ENCODE assay signal across 30 mouse cellular contexts in genomic region chr3:105375383-105375782, GRCm38 (mm10).
DNase-seq lines count a peak whose midpoint lies in the region; ATAC-seq and TF ChIP-seq lines count a peak whose summit lies in the region.
"Had no signal": no experiment of that assay in that cellular context is flagged by ENCODE, and none has a peak within 500 bp of the region (broad histone marks: within the 10 kb centered on the region; RNA-seq: fewer than 3 reads in every experiment).

No protein-coding gene starts in this region.

- intact Hi-C loops in heart, postnatal 14 days (cut with DNase I), result no loop called here

- ATAC-seq in heart, embryonic 13.5 days (ENCODE audit: extremely low read depth, insufficient number of reproducible peaks, low FRiP score, low TSS enrichment), result 0 out of 2 replicates have a peak, but pooled peaks have one; percentile 45
- ATAC-seq in hindbrain, postnatal 0 days, result no peak
- ATAC-seq: forebrain, embryonic 14.5 days; midbrain, embryonic 16.5 days; Patski had no signal

- H3K27me3 ChIP-seq in heart, embryonic 13.5 days (replicated peaks), result no peaks in the 10 kb centered on the region
- no peaks in the 10 kb centered on the region for H3K27me3 ChIP-seq in hindbrain, postnatal 0 days (ENCODE audit: insufficient read depth, low read length)
- H3K27me3 ChIP-seq: embryonic facial prominence, embryonic 12.5 days; kidney, embryonic 15.5 days; limb, embryonic 15.5 days; neural tube, embryonic 13.5 days; Patski had no signal

- peak overlapping the region; percentile 13; the same call in 1 of the 2 replicates for H3K4me3 ChIP-seq in layer of hippocampus, adult 2 months
- peak overlapping the region; percentile 41 for H3K4me3 ChIP-seq in heart, embryonic 13.5 days
- H3K4me3 ChIP-seq in hindbrain, postnatal 0 days (ENCODE audit: low read length), result no peak overlapping the region
- H3K4me3 ChIP-seq: embryonic facial prominence, embryonic 12.5 days; kidney, embryonic 15.5 days; limb, embryonic 10.5 days; limb, embryonic 15.5 days; midbrain, embryonic 10.5 days; myocyte; neural tube, embryonic 13.5 days had no signal

- peaks cover 31% of the 10 kb centered on the region for H3K4me1 ChIP-seq in heart, embryonic 13.5 days
- no peaks in the 10 kb centered on the region; the same call in 1 of the 2 replicates for H3K4me1 ChIP-seq in hindbrain, postnatal 0 days (ENCODE audit: insufficient read depth, low read length)
- H3K4me1 ChIP-seq: limb, embryonic 15.5 days had no signal

- peak overlapping the region; percentile 68 for H3K27ac ChIP-seq in layer of hippocampus, adult 2 months
- H3K27ac ChIP-seq in heart, embryonic 13.5 days (replicated peaks), result peak overlapping the region; percentile 86
- H3K27ac ChIP-seq in hindbrain, postnatal 0 days, result no peak overlapping the region
- H3K27ac ChIP-seq: embryonic facial prominence, embryonic 12.5 days; hindbrain, embryonic 14.5 days; kidney, embryonic 15.5 days; limb, embryonic 10.5 days; limb, embryonic 15.5 days; liver, embryonic 14.5 days; midbrain, embryonic 10.5 days; neural tube, embryonic 13.5 days had no signal

- 35% methylated on average over 5 of the region's 5 CpGs for WGBS in heart, embryonic 13.5 days
- 72% methylated on average over 5 of the region's 5 CpGs for WGBS in hindbrain, postnatal 0 days

- H3K4me2 ChIP-seq in heart, embryonic 13.5 days, result peak overlapping the region; percentile 65
- no peak overlapping the region for H3K4me2 ChIP-seq in hindbrain, postnatal 0 days (ENCODE audit: low read depth, low read length)
- H3K4me2 ChIP-seq: embryonic facial prominence, embryonic 12.5 days; hindbrain, embryonic 14.5 days; kidney, embryonic 15.5 days; limb, embryonic 15.5 days; neural tube, embryonic 13.5 days had no signal

- H3K36me3 ChIP-seq in heart, embryonic 13.5 days, result no peaks in the 10 kb centered on the region
- no peaks in the 10 kb centered on the region for H3K36me3 ChIP-seq in hindbrain, postnatal 0 days (ENCODE audit: insufficient read depth, low read length)
- H3K36me3 ChIP-seq: embryonic facial prominence, embryonic 12.5 days; kidney, embryonic 15.5 days; limb, embryonic 10.5 days; limb, embryonic 15.5 days; midbrain, embryonic 10.5 days; neural tube, embryonic 13.5 days had no signal

- H3K9me3 ChIP-seq in heart, embryonic 13.5 days, result no peaks in the 10 kb centered on the region
- no peaks in the 10 kb centered on the region for H3K9me3 ChIP-seq in hindbrain, postnatal 0 days (ENCODE audit: low read length)
- H3K9me3 ChIP-seq: embryonic facial prominence, embryonic 12.5 days; kidney, embryonic 15.5 days; limb, embryonic 10.5 days; limb, embryonic 15.5 days; midbrain, embryonic 10.5 days; neural tube, embryonic 13.5 days had no signal

- TF ChIP-seq CTCF in layer of hippocampus, adult 2 months (conservative IDR thresholded peaks at IDR 0.05), result no peak
- no peak for TF ChIP-seq CTCF in hindbrain, postnatal 0 days (IDR thresholded peaks at IDR 0.05; ENCODE audit: low read depth)

- DNase-seq in layer of hippocampus, adult 2 months (ENCODE audit: low spot score in 2 of 2), result no peak
- DNase-seq in layer of hippocampus, adult 9-10 months (ENCODE audit: low spot score), result no peak
- DNase-seq in heart, adult 8-10 months (ENCODE audit: low spot score), result peak; percentile 29
- DNase-seq in heart, postnatal 14 days, result peak; percentile 27 to 33
- no peak for DNase-seq in gastrocnemius, adult 8-10 months (ENCODE audit: low spot score in 2 of 2)
- DNase-seq in liver, result no peak
- no peak for DNase-seq in hindbrain, postnatal 0 days (ENCODE audit: low spot score)
- DNase-seq: adrenal gland, postnatal 10 days; cerebellum, adult 8-10 months; cerebellum, postnatal 25 days; embryo, embryonic 11 days; gastrocnemius, postnatal 14 days; kidney, adult 18-20 months; lung, adult 2 months; right cerebral cortex, postnatal 4 days; thymus, adult 2 months; thymus, postnatal 36 days had no signal

- peak overlapping the region; percentile 69 for H3K9ac ChIP-seq in heart, embryonic 13.5 days
- no peak overlapping the region for H3K9ac ChIP-seq in hindbrain, postnatal 0 days (replicated peaks; ENCODE audit: low read length)
- H3K9ac ChIP-seq: embryonic facial prominence, embryonic 12.5 days; hindbrain, embryonic 14.5 days; kidney, embryonic 15.5 days; limb, embryonic 15.5 days; liver, embryonic 14.5 days; neural tube, embryonic 13.5 days had no signal

Comparison
In these comparisons a context has a peak if more than half of its experiments do, and no peak if none do; other contexts are left out.
1. DNase-seq: peak in heart, adult 8-10 months (single experiment) and heart, postnatal 14 days (2 of 2); none in layer of hippocampus, adult 2 months (0 of 2), layer of hippocampus, adult 9-10 months (single experiment), gastrocnemius, adult 8-10 months (0 of 2), liver (single experiment) and hindbrain, postnatal 0 days (single experiment).